Mouse (Mus musculus) embryonic facial prominence, embryonic 15.5 days (tissue): ENCODE data around the gene Timeless. TPM values are rescaled to one million over a fixed set of nuclear protein-coding genes. Genes with fewer than 3 reads are reported as not detected.
"Not testable (repeated sequence)": the region's sequence is repeated elsewhere in the genome, so short reads cannot be mapped to it uniquely, and the experiment has no call there.

Experiments used
- ATAC-seq: fragments of 200-750 bp; cut with Nextera tagmentation; 2 replicates; pipeline ENCODE4 v1.8.0; 2017; ENCODE audit warnings: low read depth, moderate TSS enrichment; ENCODE audit not compliant: insufficient number of reproducible peaks, low FRiP score, low TSS enrichment
- H3K27ac ChIP-seq: fragments of 300-500 bp; sonication (generic); replicated peaks from 2 replicates; pipeline ENCODE4 v1.5.1; 2015; ENCODE audit warnings: mild to moderate bottlenecking, inconsistent platforms
- H3K27me3 ChIP-seq: fragments of 300-500 bp; sonication (generic); 2 replicates; pipeline ENCODE4 v1.6.1; 2015; ENCODE audit warnings: inconsistent platforms
- H3K36me3 ChIP-seq: fragments of 300-500 bp; sonication (generic); 2 replicates; pipeline ENCODE4 v1.6.1; 2015; ENCODE audit warnings: mild to moderate bottlenecking, inconsistent platforms
- H3K4me1 ChIP-seq: fragments of 300-500 bp; sonication (generic); 2 replicates; pipeline ENCODE4 v1.6.1; 2015; ENCODE audit warnings: inconsistent platforms
- H3K4me2 ChIP-seq: fragments of 300-500 bp; sonication (generic); replicated peaks from 2 replicates; pipeline ENCODE4 v1.6.1; 2015; ENCODE audit warnings: mild to moderate bottlenecking, inconsistent platforms
- H3K4me3 ChIP-seq: fragments of 300-500 bp; sonication (generic); replicated peaks from 2 replicates; pipeline ENCODE4 v1.5.1; 2015; ENCODE audit warnings: mild to moderate bottlenecking, inconsistent platforms
- H3K9ac ChIP-seq: fragments of 300-500 bp; sonication (generic); 2 replicates; pipeline ENCODE4 v1.6.1; 2015; ENCODE audit warnings: inconsistent platforms
- H3K9me3 ChIP-seq: fragments of 300-500 bp; sonication (generic); replicated peaks from 2 replicates; pipeline ENCODE4 v1.6.1; 2016; ENCODE audit warnings: inconsistent platforms
- WGBS: fragments of 180-500 bp; shearing (Covaris S2); methylation state at CpG from one replicate; pipeline ENCODE4 v1.1.7; 2015; 5-methylcytosine and 5-hydroxymethylcytosine counted together
- polyA plus RNA-seq: library from polyadenylated mRNA; unstranded; fragments of >200 nt; fragmentation: Nextera tagmentation; extraction: Ambion mirVana; gene quantifications from 2 replicates; pipeline ENCODE4 v1.2.1, GENCODE M21; 2015

Gene Timeless
- polyA plus RNA-seq, 1 experiment from 2014 or later = 48.1 TPM

GRCm38 (mm10) chr10:128214112-128214511 lies 17.8 kb upstream of the Timeless start:
- not testable (repeated sequence) for H3K4me1 ChIP-seq, ATAC-seq, H3K36me3 ChIP-seq, H3K27ac ChIP-seq, H3K27me3 ChIP-seq, H3K9ac ChIP-seq, H3K9me3 ChIP-seq, H3K4me3 ChIP-seq, H3K4me2 ChIP-seq
- 81% methylated on average over 4 of the region's 4 CpGs for WGBS

GRCm38 (mm10) chr10:128214981-128215380 lies 16.9 kb upstream of the Timeless start:
- no peak for ATAC-seq
- no peak overlapping the region for H3K4me3 ChIP-seq

GRCm38 (mm10) chr10:128218387-128219117 lies 13.3 kb upstream of the Timeless start:
- ATAC-seq = no peak
- 91% methylated on average over 18 of the region's 18 CpGs for WGBS

More at GRCm38 (mm10) chr10:128214981-128215380, 16.9 kb upstream of the Timeless start:
- no peaks in the 10 kb centered on the region for H3K9me3 ChIP-seq
- 87% methylated on average over 5 of the region's 5 CpGs for WGBS
- no peak overlapping the region for H3K4me2 ChIP-seq
- H3K27ac ChIP-seq = no peak overlapping the region
- no peak overlapping the region for H3K9ac ChIP-seq
- H3K27me3 ChIP-seq = no peaks in the 10 kb centered on the region
- peaks cover 10% of the 10 kb centered on the region for H3K4me1 ChIP-seq
- no peaks in the 10 kb centered on the region for H3K36me3 ChIP-seq

DNA sequence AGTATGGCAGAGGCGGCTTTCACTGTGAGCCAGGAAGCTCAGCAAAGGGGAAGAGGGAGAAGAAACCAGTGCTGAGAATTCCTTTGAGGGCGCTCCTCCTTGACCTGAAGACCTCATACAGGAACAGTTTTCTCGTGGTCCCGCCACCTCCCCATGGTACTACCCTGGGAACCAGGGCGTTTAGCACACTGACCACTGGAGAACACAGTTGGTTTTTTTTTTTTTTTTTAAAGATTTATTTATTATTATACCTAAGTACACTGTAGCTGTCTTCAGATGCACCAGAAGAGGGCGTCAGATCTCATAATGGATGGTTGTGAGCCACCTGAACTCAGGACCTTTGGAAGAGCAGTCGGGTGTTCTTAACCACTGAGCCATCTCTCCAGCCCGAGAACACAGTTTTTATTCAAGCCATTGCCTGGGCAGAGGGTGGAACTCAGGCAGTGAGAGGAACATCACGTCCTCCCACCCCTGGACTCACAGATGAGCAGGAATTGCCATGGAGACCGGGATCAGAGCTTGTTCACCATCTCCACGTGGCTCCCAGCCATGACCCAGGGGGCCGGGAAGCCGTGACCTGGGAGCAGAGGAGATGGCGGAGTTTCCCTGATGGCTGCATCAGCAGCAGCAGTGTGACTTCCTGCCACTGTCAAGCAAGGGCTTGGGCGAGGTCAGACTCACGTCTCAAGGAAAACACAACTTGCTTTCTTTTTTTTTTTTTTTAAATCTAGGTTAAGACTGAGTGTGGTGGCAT lies 10.2 kb upstream of the Timeless start:
- Histone ChIP-seq H3K9ac (no peak overlapping the region), H3K27me3 (no peaks in the 10 kb centered on the region), H3K4me3 (no peak overlapping the region), H3K4me1 (peaks cover 6% of the 10 kb centered on the region), H3K27ac (no peak overlapping the region), H3K9me3 (no peaks in the 10 kb centered on the region), H3K36me3 (no peaks in the 10 kb centered on the region), H3K4me2 (no peak overlapping the region)
- no peak for ATAC-seq
- 55% methylated on average over 16 of the region's 16 CpGs for WGBS

More at GRCm38 (mm10) chr10:128218387-128219117, 13.3 kb upstream of the Timeless start:
- H3K36me3 ChIP-seq = no peaks in the 10 kb centered on the region
- no peak overlapping the region for H3K27ac ChIP-seq
- no peak overlapping the region for H3K4me2 ChIP-seq
- no peaks in the 10 kb centered on the region for H3K9me3 ChIP-seq
- no peaks in the 10 kb centered on the region for H3K27me3 ChIP-seq
- no peak overlapping the region for H3K9ac ChIP-seq
- H3K4me3 ChIP-seq = no peak overlapping the region
- no peaks in the 10 kb centered on the region for H3K4me1 ChIP-seq

DNA sequence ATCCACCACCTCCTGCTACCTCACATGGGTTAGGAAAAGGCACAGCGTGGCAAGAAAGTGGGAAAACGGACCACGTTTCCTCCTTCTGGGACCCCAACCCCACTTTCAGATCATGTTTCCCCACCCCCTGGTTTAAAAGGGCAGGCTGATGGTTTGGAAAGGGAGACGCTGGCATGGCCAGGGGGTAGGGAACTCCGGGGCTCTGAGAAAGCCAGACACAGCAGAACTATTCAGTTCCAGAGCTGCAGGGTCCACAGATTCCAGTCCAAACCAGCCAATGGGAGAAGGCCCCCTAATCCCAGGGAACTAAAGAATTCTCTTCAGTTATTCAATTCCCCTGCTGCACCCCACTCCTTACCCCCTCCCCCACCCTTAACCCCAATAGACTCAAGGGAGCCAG lies 6.8 kb upstream of the Timeless start:
- H3K9ac ChIP-seq = no peak overlapping the region
- H3K9me3 ChIP-seq = no peaks in the 10 kb centered on the region
- no peak overlapping the region for H3K4me2 ChIP-seq
- peak overlapping the region; percentile 44; the same call in 1 of the 2 replicates for H3K27ac ChIP-seq
- 0 out of 2 replicates have a peak, but pooled peaks have one; percentile 25 for ATAC-seq
- 26% methylated on average over 5 of the region's 5 CpGs for WGBS
- peaks cover 7% of the 10 kb centered on the region for H3K4me1 ChIP-seq
- no peaks in the 10 kb centered on the region for H3K36me3 ChIP-seq
- no peaks in the 10 kb centered on the region for H3K27me3 ChIP-seq
- no peak overlapping the region for H3K4me3 ChIP-seq

- 0 out of 2 replicates have a peak, but pooled peaks have one; percentile 7 for ATAC-seq
- Histone ChIP-seq H3K4me1 (peaks cover 11% of the 10 kb centered on the region), H3K4me2 (no peak within 1 kb of the TSS), H3K9me3 (no peaks in the 10 kb centered on the region), H3K4me3 (no peak within 1 kb of the TSS), H3K27ac (peak within 1 kb of the TSS; percentile 44; the same call in 1 of the 2 replicates), H3K27me3 (no peaks in the 10 kb centered on the region), H3K36me3 (no peaks in the 10 kb centered on the region), H3K9ac (no peak within 1 kb of the TSS)
- 52% methylated on average over 4 of the region's 4 CpGs for WGBS
Measured at GRCm38 (mm10) chr10:128225538-128225937, 6.3 kb upstream of the Timeless start, which contains the start of gene Mip. TSS of gene Mip (plus strand) at chr10:128225838.

DNA sequence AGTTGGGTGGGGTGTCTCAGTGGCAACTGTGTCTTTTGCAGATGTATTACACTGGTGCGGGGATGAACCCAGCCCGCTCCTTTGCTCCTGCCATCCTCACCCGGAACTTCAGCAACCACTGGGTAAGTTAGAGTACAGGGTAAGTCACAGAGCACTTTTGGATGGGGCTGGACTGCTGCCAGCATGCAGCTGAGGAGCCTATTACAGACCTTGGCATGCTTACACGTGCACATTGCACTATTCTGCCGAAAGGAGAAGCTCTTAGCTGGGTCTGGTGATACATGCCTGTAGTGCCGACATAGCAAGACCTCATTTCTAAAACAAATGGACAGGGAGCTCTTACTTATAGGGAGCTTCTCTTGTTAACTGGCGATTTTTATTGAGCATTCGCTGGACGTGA lies 4.3 kb upstream of the Timeless start:
- H3K27me3 ChIP-seq = no peaks in the 10 kb centered on the region
- no peak overlapping the region for H3K27ac ChIP-seq
- WGBS = 67% methylated on average over 9 of the region's 9 CpGs
- H3K4me3 ChIP-seq = no peak overlapping the region
- no peak overlapping the region for H3K9ac ChIP-seq
- H3K4me2 ChIP-seq = no peak overlapping the region
- H3K9me3 ChIP-seq = no peaks in the 10 kb centered on the region
- H3K36me3 ChIP-seq = no peaks in the 10 kb centered on the region
- ATAC-seq = no peak
- H3K4me1 ChIP-seq = peaks cover 22% of the 10 kb centered on the region

- no peak overlapping the region for H3K4me2 ChIP-seq
- no peak overlapping the region for H3K9ac ChIP-seq
- H3K9me3 ChIP-seq = no peaks in the 10 kb centered on the region
- no peaks in the 10 kb centered on the region for H3K27me3 ChIP-seq
- H3K36me3 ChIP-seq = no peaks in the 10 kb centered on the region
- WGBS = 90% methylated on average over 8 of the region's 8 CpGs
- H3K4me3 ChIP-seq = no peak overlapping the region
- peaks cover 26% of the 10 kb centered on the region for H3K4me1 ChIP-seq
- ATAC-seq = no peak
- no peak overlapping the region for H3K27ac ChIP-seq
Measured at GRCm38 (mm10) chr10:128228009-128228408, 3.9 kb upstream of the Timeless start.

DNA sequence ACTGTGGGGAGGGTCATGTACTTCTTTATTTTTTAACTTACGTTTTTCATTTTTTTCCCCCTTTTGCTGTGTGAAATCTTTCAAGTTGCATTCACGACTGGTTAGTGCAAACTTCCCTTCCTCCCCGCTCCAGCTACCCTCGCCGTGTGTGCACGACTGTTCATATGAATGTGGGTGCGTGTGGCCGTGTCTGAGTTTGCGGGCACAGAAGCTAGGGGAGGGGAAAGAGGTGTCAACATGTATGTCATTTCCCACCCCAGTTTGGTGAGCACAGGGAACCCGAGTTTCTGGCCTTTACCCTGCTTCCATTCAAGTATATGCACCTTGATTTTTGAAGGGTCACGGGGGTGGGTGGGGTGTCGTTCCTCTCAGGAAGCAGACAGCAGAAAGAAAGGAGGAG lies 1.3 kb upstream of the Timeless start:
- Histone ChIP-seq H3K4me1 (peaks cover 23% of the 10 kb centered on the region), H3K9ac (no peak overlapping the region), H3K27ac (no peak overlapping the region), H3K4me2 (no peak overlapping the region), H3K27me3 (no peaks in the 10 kb centered on the region), H3K9me3 (no peaks in the 10 kb centered on the region), H3K36me3 (no peaks in the 10 kb centered on the region), H3K4me3 (no peak overlapping the region)
- 78% methylated on average over 12 of the region's 12 CpGs for WGBS
- no peak for ATAC-seq

DNA sequence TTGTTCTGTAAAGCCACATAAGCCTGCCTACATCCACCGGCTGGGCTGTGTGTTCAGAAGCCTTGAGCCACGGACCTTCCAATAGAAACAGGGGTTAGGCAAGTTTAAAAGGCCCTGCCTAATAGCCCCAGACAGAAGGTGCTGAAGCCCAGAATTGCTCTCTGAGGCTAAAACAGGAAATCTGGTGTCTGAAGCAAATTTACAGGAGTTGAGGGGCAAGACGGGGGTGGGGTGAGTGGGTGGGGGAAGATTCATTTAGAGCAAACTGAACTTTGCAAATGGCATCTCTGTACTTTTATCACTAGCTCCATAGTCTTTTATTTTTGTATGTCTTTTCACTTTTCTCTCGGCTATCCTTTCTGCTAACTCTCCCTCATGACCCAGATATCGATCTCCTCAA lies 719 bp upstream of the Timeless start:
- Histone ChIP-seq H3K27me3 (no peaks in the 10 kb centered on the region), H3K9me3 (no peaks in the 10 kb centered on the region), H3K9ac (no peak overlapping the region), H3K4me3 (peak overlapping the region; percentile 83), H3K4me1 (peaks cover 24% of the 10 kb centered on the region), H3K36me3 (no peaks in the 10 kb centered on the region), H3K4me2 (peak overlapping the region; percentile 64), H3K27ac (peak overlapping the region; percentile 97)
- 8% methylated on average over 5 of the region's 5 CpGs for WGBS
- no peak for ATAC-seq

- peak overlapping the region; percentile 73 for H3K9ac ChIP-seq
- no peaks in the 10 kb centered on the region for H3K9me3 ChIP-seq
- no peak for ATAC-seq
- under 1% methylated on average over 14 of the region's 14 CpGs for WGBS
- peak overlapping the region; percentile 83 for H3K4me3 ChIP-seq
- no peaks in the 10 kb centered on the region for H3K27me3 ChIP-seq
- H3K27ac ChIP-seq = peak overlapping the region; percentile 97
- no peaks in the 10 kb centered on the region for H3K36me3 ChIP-seq
- peaks cover 29% of the 10 kb centered on the region for H3K4me1 ChIP-seq
- H3K4me2 ChIP-seq = peak overlapping the region; percentile 64
Measured at GRCm38 (mm10) chr10:128232420-128232985, 638 bp downstream of the Timeless start.
